Mouse (Mus musculus) embryonic facial prominence, embryonic 10.5 days (tissue): ENCODE results near the gene Atp7a. TPM values are rescaled to one million over a fixed set of nuclear protein-coding genes. Genes with fewer than 3 reads are reported as not detected.
A peak's percentile ranks its signal among the peaks of the same experiment; 100 is the strongest.
"Not testable (repeated sequence)": the region's sequence is repeated elsewhere in the genome, so short reads cannot be mapped to it uniquely, and the experiment has no call there.

ENCODE experiments used
- DNase-seq: peaks from one replicate; pipeline ENCODE4 v3.0.0-alpha.2; 2017; ENCODE audit warnings: low spot score
- H3K27ac ChIP-seq: fragments of 300-500 bp; sonication (generic); replicated peaks from 2 replicates; pipeline ENCODE4 v1.5.1; 2016; ENCODE audit warnings: mild to moderate bottlenecking
- H3K27me3 ChIP-seq: fragments of 300-500 bp; sonication (generic); replicated peaks from 2 replicates; pipeline ENCODE4 v1.6.1; 2016; ENCODE audit warnings: low read depth, mild to moderate bottlenecking; ENCODE audit not compliant: poor library complexity, severe bottlenecking
- H3K36me3 ChIP-seq: fragments of 300-500 bp; sonication (generic); replicated peaks from 2 replicates; pipeline ENCODE4 v1.6.1; 2016; ENCODE audit warnings: mild to moderate bottlenecking, moderate library complexity
- H3K4me1 ChIP-seq: fragments of 300-500 bp; sonication (generic); 2 replicates; pipeline ENCODE4 v1.6.1; 2016
- H3K4me3 ChIP-seq: fragments of 300-500 bp; sonication (generic); 2 replicates; pipeline ENCODE4 v1.5.1; 2016; ENCODE audit warnings: mild to moderate bottlenecking, moderate library complexity
- H3K9me3 ChIP-seq: fragments of 300-500 bp; sonication (generic); 2 replicates; pipeline ENCODE4 v1.6.1; 2016; ENCODE audit warnings: mild to moderate bottlenecking
- WGBS: fragments of 180-500 bp; shearing (Covaris S2); methylation state at CpG from one replicate; pipeline ENCODE4 v1.1.7; 2016; 5-methylcytosine and 5-hydroxymethylcytosine counted together
- polyA plus RNA-seq: library from polyadenylated mRNA; unstranded; fragments of >200 nt; fragmentation: Nextera tagmentation; extraction: Ambion mirVana; gene quantifications from 2 replicates; pipeline ENCODE4 v1.2.1, GENCODE M21; 2016

Atp7a gene
- polyA plus RNA-seq, result 24.7 and 25.9 TPM in 2 replicates

DNA sequence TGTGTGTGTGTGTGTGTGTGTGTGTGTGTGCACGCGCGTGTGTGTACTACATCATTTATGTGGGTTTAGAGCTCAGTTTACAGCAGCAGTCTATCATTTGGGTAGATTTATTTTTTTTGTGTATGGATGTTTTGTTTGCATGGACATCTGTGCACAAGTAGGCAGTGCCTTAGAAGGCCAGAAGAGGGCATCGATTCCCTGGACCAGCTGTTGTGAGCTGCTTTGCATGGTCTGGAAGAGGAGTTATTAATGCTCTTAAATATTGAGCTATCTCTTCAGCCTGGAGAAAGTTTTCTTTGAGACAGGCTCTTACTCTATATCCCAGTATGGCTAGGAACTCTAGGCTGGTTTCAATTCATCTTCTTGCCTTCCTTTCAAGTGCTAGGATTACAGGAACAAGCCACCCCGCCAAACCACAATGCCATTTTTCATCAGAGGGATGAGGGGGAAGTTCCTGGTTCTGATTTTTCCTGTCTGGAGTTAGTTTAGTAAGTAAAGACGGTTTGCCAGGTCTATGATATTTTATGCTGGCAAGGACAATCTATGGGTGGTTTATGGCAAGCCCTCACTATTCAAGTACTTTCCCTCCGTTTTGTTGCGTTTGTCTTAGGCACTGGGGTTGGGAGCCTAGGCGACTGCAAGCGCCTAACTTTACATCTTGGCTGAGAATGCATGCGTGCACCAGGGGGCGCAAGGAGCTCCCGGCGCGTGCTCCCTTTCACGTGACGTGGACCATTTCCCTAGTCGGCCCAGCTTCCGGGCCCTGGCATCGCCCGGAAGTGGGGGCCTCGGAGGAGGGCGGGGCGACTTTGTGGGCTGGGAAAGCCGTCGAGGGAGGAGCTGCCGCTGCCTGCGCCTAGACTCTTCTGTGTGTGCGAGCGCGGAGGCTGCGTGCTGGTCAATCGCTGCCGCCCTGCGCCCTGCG, at the start of gene Atp7a:
Gene Atp7a (plus strand): TSS at position 859 of the 925 bp plus-strand sequence.
- peak within 1 kb of the TSS; percentile 61 for H3K4me3 ChIP-seq
- no peaks in the 10 kb centered on the region; the same call in 1 of the 2 replicates for H3K4me1 ChIP-seq
- peaks cover 18% of the 10 kb centered on the region for H3K27me3 ChIP-seq
- 12% methylated on average over 36 of the region's 36 CpGs for WGBS
- no peaks in the 10 kb centered on the region for H3K9me3 ChIP-seq
- H3K27ac ChIP-seq, result peak within 1 kb of the TSS; percentile 81
- DNase-seq, result peak; percentile 93
- H3K36me3 ChIP-seq, result peaks cover 13% of the 10 kb centered on the region

DNA sequence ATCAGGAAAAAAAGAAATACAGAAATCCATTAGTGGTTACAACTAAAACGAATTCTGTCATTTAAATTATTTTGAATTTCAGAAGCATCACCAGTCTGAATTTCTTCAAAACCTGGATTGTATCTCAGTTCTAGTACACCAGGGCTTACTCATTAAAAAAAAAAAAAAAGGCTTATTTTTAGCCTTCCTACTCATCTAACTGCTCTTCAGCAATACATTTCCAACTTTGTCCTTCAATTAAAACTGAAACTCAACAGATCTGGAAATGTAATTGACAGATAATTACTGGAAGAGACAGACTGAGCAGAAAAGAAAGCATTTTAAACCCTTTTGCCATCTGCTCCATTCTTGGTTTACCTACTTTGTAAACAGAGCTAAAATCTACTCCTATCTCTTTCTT, 25.5 kb upstream of the Atp7a start:
- Histone ChIP-seq H3K36me3 (peaks cover 46% of the 10 kb centered on the region), H3K9me3 (no peaks in the 10 kb centered on the region), H3K27ac (no peak overlapping the region), H3K27me3 (peaks cover 11% of the 10 kb centered on the region; the same call in 1 of the 2 replicates), H3K4me3 (no peak overlapping the region), H3K4me1 (no peaks in the 10 kb centered on the region)
- WGBS, result 84% methylated on average over 1 of the region's 1 CpGs
- no peak for DNase-seq

DNA sequence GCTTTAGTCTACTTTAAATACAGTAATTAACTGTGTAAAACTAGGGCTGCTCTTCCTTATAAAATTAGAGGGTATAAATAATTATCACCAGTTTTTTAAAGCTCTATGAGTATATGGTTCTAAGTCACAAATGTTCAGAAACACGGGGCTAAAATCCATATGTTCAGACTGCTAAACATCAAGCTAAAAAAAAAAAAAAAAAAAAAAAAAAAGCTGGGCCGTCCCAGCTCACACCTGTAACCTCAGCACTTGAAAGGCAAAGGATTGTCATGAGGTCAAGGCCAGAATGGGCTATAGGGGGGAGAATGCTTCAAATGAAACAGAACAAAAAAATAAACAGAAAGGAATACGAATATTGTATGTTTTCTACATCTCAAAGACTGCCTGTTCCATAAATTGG, 16.3 kb upstream of the Atp7a start:
- no peak overlapping the region for H3K27ac ChIP-seq
- peaks cover 5% of the 10 kb centered on the region for H3K4me1 ChIP-seq
- peaks cover 6% of the 10 kb centered on the region; the same call in 1 of the 2 replicates for H3K36me3 ChIP-seq
- WGBS, result 24% methylated on average over 3 of the region's 3 CpGs
- peaks cover 11% of the 10 kb centered on the region; the same call in 1 of the 2 replicates for H3K27me3 ChIP-seq
- no peaks in the 10 kb centered on the region for H3K9me3 ChIP-seq
- H3K4me3 ChIP-seq, result peak overlapping the region; percentile 67
- no peak for DNase-seq

DNA sequence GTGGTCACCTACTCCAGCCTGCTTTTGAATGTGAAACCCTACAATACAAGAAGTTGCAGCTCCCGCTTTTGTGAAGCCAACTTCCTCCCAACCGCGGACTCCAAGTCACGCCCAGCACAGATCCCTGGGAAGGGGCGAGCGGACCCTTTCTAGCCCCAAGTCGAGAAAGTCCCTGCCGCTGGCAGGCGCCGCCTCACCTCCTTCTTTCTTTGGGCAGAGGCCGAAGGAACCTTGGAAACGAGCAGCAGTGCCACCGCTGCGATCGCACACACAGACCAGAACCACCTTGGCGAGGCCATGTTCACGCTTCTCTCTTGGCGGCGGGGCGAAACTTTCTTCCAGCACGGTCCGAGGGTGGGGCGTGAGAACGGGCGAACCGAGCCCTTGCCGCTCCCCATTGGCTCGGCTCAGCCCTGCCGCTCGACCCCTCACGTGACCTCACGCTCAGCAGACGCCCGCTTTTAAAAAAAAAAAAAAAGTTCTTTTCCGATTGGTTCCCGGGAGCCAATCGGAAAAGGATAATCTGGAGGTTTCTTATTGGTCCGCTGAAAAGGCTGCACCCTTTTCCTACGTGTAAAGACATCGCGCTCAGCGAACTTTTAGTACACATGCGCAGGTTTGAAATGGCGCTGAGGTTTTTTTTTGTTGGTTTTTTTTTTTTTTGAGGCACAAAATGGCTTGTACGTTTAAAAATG, 15.5 kb upstream of the Atp7a start, which contains the start of gene Magt1:
Gene Magt1 (minus strand): TSS at position 442 of the 695 bp plus-strand sequence.
- H3K27me3 ChIP-seq, result peaks cover 13% of the 10 kb centered on the region; the same call in 1 of the 2 replicates
- no peaks in the 10 kb centered on the region for H3K9me3 ChIP-seq
- H3K36me3 ChIP-seq, result peaks cover 6% of the 10 kb centered on the region; the same call in 1 of the 2 replicates
- 21% methylated on average over 45 of the region's 45 CpGs for WGBS
- peak within 1 kb of the TSS; percentile 86 for H3K27ac ChIP-seq
- H3K4me3 ChIP-seq, result peak within 1 kb of the TSS; percentile 67
- peaks cover 5% of the 10 kb centered on the region for H3K4me1 ChIP-seq
- DNase-seq, result peak; percentile 90

DNA sequence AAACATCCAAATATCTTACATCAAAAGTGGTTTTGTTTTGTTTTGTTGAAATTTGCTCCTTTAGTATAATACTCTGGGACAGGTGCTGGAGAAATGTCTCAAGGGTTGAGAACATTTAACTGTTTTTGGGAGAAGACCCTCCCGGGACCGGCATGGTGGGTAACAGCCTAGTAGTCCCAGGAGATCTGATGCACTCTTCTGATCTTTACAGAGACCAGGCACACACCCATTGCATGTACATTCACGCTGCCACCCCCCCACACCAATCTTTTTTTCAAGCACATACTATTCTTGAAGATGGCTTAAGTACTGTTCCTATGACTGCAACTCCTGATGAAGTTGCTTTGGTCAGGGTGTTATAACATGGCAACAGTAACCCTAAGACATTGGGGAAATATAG, 14.5 kb upstream of the Atp7a start:
- WGBS, result 71% methylated on average over 3 of the region's 3 CpGs
- Histone ChIP-seq H3K27me3 (peaks cover 13% of the 10 kb centered on the region; the same call in 1 of the 2 replicates), H3K4me1 (peaks cover 5% of the 10 kb centered on the region), H3K9me3 (no peaks in the 10 kb centered on the region), H3K27ac (peak overlapping the region; percentile 83), H3K4me3 (peak overlapping the region; percentile 46), H3K36me3 (peaks cover 4% of the 10 kb centered on the region; the same call in 1 of the 2 replicates)
- DNase-seq, result no peak

DNA sequence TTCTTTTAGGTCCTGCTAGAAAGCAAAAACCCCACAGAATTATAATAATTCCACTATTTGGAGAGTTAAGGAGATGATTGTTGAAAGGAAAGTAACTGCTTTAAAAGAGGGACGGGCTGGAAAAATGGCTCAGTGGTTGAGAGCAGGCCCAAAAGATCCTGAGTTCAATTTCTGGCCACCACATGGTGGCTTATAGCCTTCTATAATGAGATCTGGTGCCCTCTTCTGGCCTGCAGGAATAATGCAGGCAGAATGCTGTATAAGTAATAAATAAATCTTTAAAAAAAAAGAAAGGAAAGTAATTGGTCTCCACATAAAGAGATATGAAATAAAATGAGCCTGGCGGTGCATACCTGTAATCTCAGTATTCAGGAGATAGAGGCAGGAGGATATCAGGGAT, 13.9 kb upstream of the Atp7a start:
- Histone ChIP-seq H3K4me1 (peaks cover 5% of the 10 kb centered on the region), H3K27me3 (peaks cover 13% of the 10 kb centered on the region; the same call in 1 of the 2 replicates), H3K27ac (no peak overlapping the region), H3K4me3 (no peak overlapping the region), H3K36me3 (peaks cover 5% of the 10 kb centered on the region; the same call in 1 of the 2 replicates), H3K9me3 (no peaks in the 10 kb centered on the region)
- DNase-seq, result peak; percentile 28
- WGBS, result 28% methylated on average over 2 of the region's 2 CpGs

DNA sequence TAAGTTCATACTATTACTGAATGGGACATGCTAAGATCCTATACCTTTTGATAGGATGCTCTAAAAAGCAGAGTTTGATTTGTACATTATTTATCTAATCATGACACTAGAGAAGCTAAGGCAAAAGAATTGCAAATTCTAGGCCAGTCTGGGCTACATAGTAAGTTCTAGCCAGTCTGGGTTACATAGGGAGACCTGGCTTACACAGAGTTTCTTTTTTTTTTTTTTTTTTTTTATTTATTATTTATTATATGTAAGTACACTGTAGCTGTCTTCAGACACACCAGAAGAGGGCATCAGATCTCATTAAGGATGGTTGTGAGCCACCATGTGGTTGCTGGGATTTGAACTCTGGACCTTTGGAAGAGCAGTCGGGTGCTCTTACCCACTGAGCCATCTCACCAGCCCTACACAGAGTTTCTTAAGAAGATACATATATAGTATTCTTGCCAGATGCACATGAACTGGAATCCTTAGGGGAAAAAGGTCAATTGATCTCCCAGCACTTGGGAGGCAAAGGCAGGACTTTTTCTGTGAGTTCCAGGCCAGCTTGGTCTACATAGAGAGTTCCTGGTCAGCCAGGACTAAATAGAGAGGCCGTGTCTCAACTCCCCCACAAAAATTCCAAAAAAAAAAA, 12.2 kb upstream of the Atp7a start:
- H3K9me3 ChIP-seq, H3K4me1 ChIP-seq, DNase-seq, H3K27ac ChIP-seq: not testable (repeated sequence)
- Histone ChIP-seq H3K4me3 (peak overlapping the region; percentile 64; the same call in 1 of the 2 replicates), H3K36me3 (peaks cover 16% of the 10 kb centered on the region), H3K27me3 (peaks cover 13% of the 10 kb centered on the region; the same call in 1 of the 2 replicates)
- 70% methylated on average over 2 of the region's 2 CpGs for WGBS

DNA sequence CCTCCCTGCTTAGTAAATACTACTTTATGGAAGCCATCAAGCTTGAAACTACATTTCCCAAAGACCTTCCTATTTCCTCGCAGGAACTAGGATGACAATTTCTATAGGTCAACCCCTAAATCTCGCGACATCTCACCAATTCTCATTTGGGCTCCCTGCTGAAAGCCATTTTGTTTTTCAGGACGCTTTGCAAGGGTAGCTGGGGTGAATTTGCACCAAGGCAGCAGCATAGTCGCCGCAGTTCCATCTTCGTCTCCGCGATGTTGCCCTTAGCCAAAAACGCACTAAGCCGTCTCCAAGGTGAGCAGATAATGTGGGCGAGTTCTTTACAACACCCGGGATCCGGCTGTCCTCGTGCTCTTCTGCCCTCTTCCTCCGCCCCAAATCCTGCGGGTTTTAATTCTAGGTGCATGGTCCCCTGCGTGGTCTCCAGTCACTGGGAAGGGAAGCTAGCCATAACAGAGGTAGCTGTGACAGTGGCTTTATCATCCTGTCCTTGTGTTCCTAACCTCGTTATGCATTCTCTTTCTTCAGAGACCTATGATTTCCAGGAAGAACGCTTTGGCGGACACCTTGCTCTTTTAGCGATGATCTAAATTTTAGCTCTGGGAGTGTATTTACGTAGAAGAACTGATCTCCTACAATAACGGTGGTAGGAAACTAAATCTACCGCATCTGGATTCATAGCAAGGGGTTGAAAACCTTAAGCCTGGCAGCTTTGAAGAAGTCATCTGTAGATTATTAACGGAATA, 11.3 kb upstream of the Atp7a start, which contains the start of gene Cox7b:
Gene Cox7b (plus strand): TSS at position 130 of the 752 bp plus-strand sequence.
- H3K27ac ChIP-seq, result peak within 1 kb of the TSS; percentile 84
- WGBS, result 13% methylated on average over 26 of the region's 26 CpGs

GRCm38 (mm10) chrX:106017102-106017501, 10.0 kb upstream of the Atp7a start:
- 93% methylated on average over 3 of the region's 3 CpGs for WGBS
- Histone ChIP-seq H3K4me3 (no peak overlapping the region), H3K36me3 (peaks cover 39% of the 10 kb centered on the region), H3K9me3 (no peaks in the 10 kb centered on the region), H3K27me3 (0 out of 2 replicates have a peak, but pooled peaks cover 5% of the 10 kb centered on the region), H3K4me1 (no peaks in the 10 kb centered on the region), H3K27ac (no peak overlapping the region)
- no peak for DNase-seq

More for the DNA sequence above, 11.3 kb upstream of the Atp7a start, which contains the start of gene Cox7b:
- peak; percentile 71 for DNase-seq
- peaks cover 25% of the 10 kb centered on the region for H3K36me3 ChIP-seq
- H3K4me1 ChIP-seq, result no peaks in the 10 kb centered on the region
- H3K27me3 ChIP-seq, result peaks cover 13% of the 10 kb centered on the region; the same call in 1 of the 2 replicates
- no peaks in the 10 kb centered on the region for H3K9me3 ChIP-seq
- H3K4me3 ChIP-seq, result peak within 1 kb of the TSS; percentile 64

- WGBS, result 90% methylated on average over 4 of the region's 4 CpGs
Observed at GRCm38 (mm10) chrX:106017516-106017915, 9.6 kb upstream of the Atp7a start.

GRCm38 (mm10) chrX:106027343-106027674, 233 bp downstream of the Atp7a start:
- DNase-seq, result no peak
- Histone ChIP-seq H3K4me1 (no peaks in the 10 kb centered on the region; the same call in 1 of the 2 replicates), H3K36me3 (peaks cover 7% of the 10 kb centered on the region), H3K9me3 (no peaks in the 10 kb centered on the region), H3K27me3 (peaks cover 18% of the 10 kb centered on the region), H3K4me3 (peak overlapping the region; percentile 61), H3K27ac (peak overlapping the region; percentile 81)
- 18% methylated on average over 8 of the region's 8 CpGs for WGBS

More at GRCm38 (mm10) chrX:106017516-106017915, 9.6 kb upstream of the Atp7a start:
- Histone ChIP-seq H3K36me3 (peaks cover 41% of the 10 kb centered on the region), H3K4me3 (no peak overlapping the region), H3K27ac (no peak overlapping the region), H3K9me3 (no peaks in the 10 kb centered on the region), H3K4me1 (no peaks in the 10 kb centered on the region), H3K27me3 (0 out of 2 replicates have a peak, but pooled peaks cover 5% of the 10 kb centered on the region)
- no peak for DNase-seq
